Mouse (Mus musculus) forebrain, embryonic 14.5 days (tissue): ENCODE results near the gene Hsd17b12. TPM values are rescaled to one million over a fixed set of nuclear protein-coding genes. Genes with fewer than 3 reads are reported as not detected.

Experiments used
- ATAC-seq: fragments of 200-750 bp; cut with Nextera tagmentation; 2 replicates; pipeline ENCODE4 v1.8.0; 2017; ENCODE audit warnings: mild to moderate bottlenecking, moderate library complexity
- DNase-seq: peaks from one replicate; pipeline ENCODE4 v3.0.0-alpha.2; 2015; ENCODE audit warnings: low spot score
- H3K27ac ChIP-seq: fragments of 300-500 bp; sonication (generic); 2 replicates; pipeline ENCODE4 v1.5.1; 2014; ENCODE audit warnings: low read depth, mild to moderate bottlenecking, control low read depth, low read length, moderate library complexity
- H3K27me3 ChIP-seq: fragments of 300-500 bp; sonication (generic); replicated peaks from 2 replicates; pipeline ENCODE4 v1.6.1; 2014; ENCODE audit warnings: low read length, control low read depth, mixed read lengths; ENCODE audit not compliant: control insufficient read depth, insufficient read depth
- H3K36me3 ChIP-seq: fragments of 300-500 bp; sonication (generic); 2 replicates; pipeline ENCODE4 v1.6.1; 2014; ENCODE audit warnings: low read length, control low read depth; ENCODE audit not compliant: control insufficient read depth, insufficient read depth
- H3K4me1 ChIP-seq: fragments of 300-500 bp; sonication (generic); 2 replicates; pipeline ENCODE4 v1.6.1; 2014; ENCODE audit warnings: antibody characterized with exemption, low read length, control low read depth; ENCODE audit not compliant: control insufficient read depth, insufficient read depth
- H3K4me2 ChIP-seq: fragments of 300-500 bp; sonication (generic); 2 replicates; pipeline ENCODE4 v1.6.1; 2014; ENCODE audit warnings: mild to moderate bottlenecking, control low read depth, low read length
- H3K4me3 ChIP-seq: fragments of 300-500 bp; sonication (generic); 2 replicates; pipeline ENCODE4 v1.5.1; 2014; ENCODE audit warnings: low read depth, low read length, control low read depth
- H3K9ac ChIP-seq: fragments of 300-500 bp; sonication (generic); 2 replicates; pipeline ENCODE4 v1.6.1; 2014; ENCODE audit warnings: mild to moderate bottlenecking, low read length, control low read depth, moderate library complexity
- H3K9me3 ChIP-seq: fragments of 300-500 bp; sonication (generic); replicated peaks from 2 replicates; pipeline ENCODE4 v1.6.1; 2016; ENCODE audit warnings: low read length, control low read depth, mixed read lengths; ENCODE audit not compliant: control insufficient read depth
- WGBS: fragments of 180-500 bp; shearing (Covaris S2); extraction: QIAGEN DNeasy Blood & Tissue Kit; methylation state at CpG from one replicate; pipeline ENCODE4 v1.1.7; 2014; 5-methylcytosine and 5-hydroxymethylcytosine counted together
- polyA plus RNA-seq: library from polyadenylated mRNA; unstranded; fragments of >200 nt; fragmentation: Nextera tagmentation; extraction: Ambion mirVana; gene quantifications from 2 replicates; pipeline ENCODE4 v1.2.1, GENCODE M21; 2014

Hsd17b12 gene
- polyA plus RNA-seq, 1 experiment from 2014 or later = 143 TPM

DNA sequence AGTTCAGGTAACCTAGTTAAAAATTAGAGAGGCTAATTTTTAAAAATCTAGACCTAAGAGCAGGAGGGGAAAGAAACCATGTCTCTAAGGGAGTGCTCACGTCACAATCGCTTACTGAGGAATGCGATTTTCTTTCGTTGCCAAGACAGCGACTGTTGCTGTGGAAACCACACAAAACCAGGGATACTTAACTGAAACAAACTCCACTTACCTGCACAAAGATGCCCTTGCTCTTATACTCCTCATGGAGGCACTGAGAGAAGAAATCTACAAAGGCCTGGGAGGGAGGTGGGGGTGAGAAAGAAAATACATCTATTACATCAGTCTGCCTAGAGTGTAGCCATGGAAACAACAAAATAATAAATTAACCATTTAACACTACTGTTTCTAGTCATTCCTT, 114.1 kb downstream of the Hsd17b12 start:
- Histone ChIP-seq H3K4me2 (no peak overlapping the region; the same call in 1 of the 2 replicates), H3K9me3 (no peaks in the 10 kb centered on the region), H3K4me3 (no peak overlapping the region), H3K36me3 (no peaks in the 10 kb centered on the region), H3K4me1 (peaks cover 19% of the 10 kb centered on the region), H3K27ac (no peak overlapping the region), H3K9ac (no peak overlapping the region), H3K27me3 (no peaks in the 10 kb centered on the region)
- WGBS = 15% methylated on average over 5 of the region's 5 CpGs
- peak; percentile 87 for ATAC-seq
- DNase-seq = peak; percentile 85

DNA sequence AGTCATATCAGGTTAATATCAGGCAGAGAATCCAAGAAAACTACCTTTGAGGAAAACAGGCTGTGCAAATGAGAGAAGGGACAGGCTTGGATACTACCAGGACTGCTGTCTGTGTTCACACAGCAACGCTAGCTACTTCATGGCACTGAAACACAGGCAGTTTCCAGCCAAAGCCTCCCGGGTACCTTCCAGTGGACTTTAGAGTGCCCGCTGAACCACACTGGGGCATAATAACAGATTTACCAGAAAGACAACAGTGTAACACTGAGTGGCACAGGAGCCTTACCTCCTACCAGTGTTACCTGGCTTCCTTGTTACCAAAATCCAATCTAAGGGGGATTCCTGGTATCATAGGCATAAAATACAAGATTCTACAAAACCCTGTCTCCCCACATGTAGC, 115.3 kb downstream of the Hsd17b12 start:
- Histone ChIP-seq H3K27me3 (no peaks in the 10 kb centered on the region), H3K4me2 (no peak overlapping the region), H3K27ac (no peak overlapping the region; the same call in 1 of the 2 replicates), H3K9me3 (no peaks in the 10 kb centered on the region), H3K4me3 (no peak overlapping the region), H3K9ac (no peak overlapping the region), H3K4me1 (peaks cover 15% of the 10 kb centered on the region), H3K36me3 (no peaks in the 10 kb centered on the region)
- DNase-seq (no peak), ATAC-seq (no peak)
- WGBS = 93% methylated on average over 3 of the region's 3 CpGs

DNA sequence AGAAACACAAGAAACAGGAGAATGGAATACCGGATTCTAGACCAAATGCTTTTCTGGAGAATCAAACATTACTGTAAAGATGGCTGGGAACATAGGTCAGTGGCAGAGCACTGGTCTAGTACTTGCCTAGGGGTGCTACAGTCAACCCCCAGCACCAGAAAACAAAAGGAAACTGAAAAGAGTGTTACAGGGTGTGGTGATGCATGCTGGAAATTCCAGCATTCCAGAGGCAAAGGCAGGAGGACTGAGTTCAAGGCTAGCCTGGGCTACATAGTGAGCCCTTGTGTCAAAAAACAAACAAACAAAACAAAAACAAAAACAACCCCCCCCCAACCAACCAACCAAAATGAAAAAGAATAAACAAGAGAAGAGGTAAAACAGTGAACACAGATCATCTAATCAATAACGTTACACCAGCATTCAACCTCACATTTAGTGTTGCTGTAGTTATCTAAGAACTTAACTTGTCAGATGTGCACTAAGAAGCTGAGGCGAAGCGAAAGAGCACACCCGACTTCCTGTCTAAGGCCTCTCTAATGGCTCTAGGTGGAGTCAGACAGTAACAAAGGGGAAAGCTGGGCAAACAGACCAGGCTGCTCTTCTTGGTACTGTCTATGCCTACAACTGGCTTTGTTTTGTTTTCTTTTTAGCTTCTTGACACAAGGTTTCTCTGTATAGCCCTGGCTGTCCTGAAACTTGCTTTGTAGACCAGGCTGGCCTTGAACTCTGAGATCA, 117.2 kb downstream of the Hsd17b12 start:
- no peak for ATAC-seq

GRCm38 (mm10) chr2:94035428-94036331, 122.1 kb downstream of the Hsd17b12 start:
- Histone ChIP-seq H3K9ac (no peak overlapping the region), H3K9me3 (no peaks in the 10 kb centered on the region), H3K36me3 (peaks cover 23% of the 10 kb centered on the region), H3K27me3 (no peaks in the 10 kb centered on the region), H3K4me3 (no peak overlapping the region), H3K27ac (no peak overlapping the region), H3K4me1 (no peaks in the 10 kb centered on the region), H3K4me2 (no peak overlapping the region)
- ATAC-seq (peak; percentile 92), DNase-seq (peak; percentile 91)
- WGBS = 63% methylated on average over 9 of the region's 9 CpGs

More for the DNA sequence above, 117.2 kb downstream of the Hsd17b12 start:
- Histone ChIP-seq H3K27ac (no peak overlapping the region), H3K9ac (no peak overlapping the region), H3K27me3 (no peaks in the 10 kb centered on the region), H3K4me1 (peaks cover 12% of the 10 kb centered on the region), H3K4me2 (no peak overlapping the region), H3K36me3 (no peaks in the 10 kb centered on the region), H3K4me3 (no peak overlapping the region), H3K9me3 (no peaks in the 10 kb centered on the region)
- WGBS = 90% methylated on average over 5 of the region's 5 CpGs
- DNase-seq = no peak

DNA sequence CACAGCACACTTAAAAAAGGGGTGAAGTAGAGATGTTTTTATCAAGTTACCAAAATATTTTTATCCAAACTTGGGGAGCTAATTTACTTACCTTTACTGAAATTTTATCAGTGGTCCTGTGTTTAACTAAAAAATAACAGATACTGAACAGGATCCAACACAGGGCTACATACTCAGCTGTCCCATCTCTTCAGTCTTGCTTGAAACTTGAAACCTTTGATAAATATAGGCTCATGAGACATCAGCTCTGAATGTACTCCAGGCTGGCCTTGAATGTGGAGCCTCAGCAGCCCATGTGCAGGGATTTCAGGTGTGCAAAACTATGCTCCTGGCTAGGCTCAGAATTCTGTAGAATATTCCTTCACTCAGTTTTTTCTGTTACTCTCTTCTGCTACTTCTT, 127.2 kb downstream of the Hsd17b12 start:
- DNase-seq (no peak), ATAC-seq (no peak)
- Histone ChIP-seq H3K4me3 (no peak overlapping the region), H3K27me3 (no peaks in the 10 kb centered on the region), H3K9ac (no peak overlapping the region), H3K4me2 (no peak overlapping the region), H3K27ac (no peak overlapping the region), H3K36me3 (peaks cover 25% of the 10 kb centered on the region), H3K4me1 (no peaks in the 10 kb centered on the region), H3K9me3 (no peaks in the 10 kb centered on the region)

- no peak for ATAC-seq
- no peak overlapping the region for H3K27ac ChIP-seq
- no peaks in the 10 kb centered on the region for H3K4me1 ChIP-seq
- no peak overlapping the region for H3K4me2 ChIP-seq
- WGBS = 62% methylated on average over 6 of the region's 6 CpGs
- no peak for DNase-seq
- no peaks in the 10 kb centered on the region for H3K27me3 ChIP-seq
- H3K9ac ChIP-seq = no peak overlapping the region
- H3K9me3 ChIP-seq = no peaks in the 10 kb centered on the region
- H3K4me3 ChIP-seq = no peak overlapping the region
- H3K36me3 ChIP-seq = no peaks in the 10 kb centered on the region
Measured at GRCm38 (mm10) chr2:94024637-94025036, 133.1 kb downstream of the Hsd17b12 start.

DNA sequence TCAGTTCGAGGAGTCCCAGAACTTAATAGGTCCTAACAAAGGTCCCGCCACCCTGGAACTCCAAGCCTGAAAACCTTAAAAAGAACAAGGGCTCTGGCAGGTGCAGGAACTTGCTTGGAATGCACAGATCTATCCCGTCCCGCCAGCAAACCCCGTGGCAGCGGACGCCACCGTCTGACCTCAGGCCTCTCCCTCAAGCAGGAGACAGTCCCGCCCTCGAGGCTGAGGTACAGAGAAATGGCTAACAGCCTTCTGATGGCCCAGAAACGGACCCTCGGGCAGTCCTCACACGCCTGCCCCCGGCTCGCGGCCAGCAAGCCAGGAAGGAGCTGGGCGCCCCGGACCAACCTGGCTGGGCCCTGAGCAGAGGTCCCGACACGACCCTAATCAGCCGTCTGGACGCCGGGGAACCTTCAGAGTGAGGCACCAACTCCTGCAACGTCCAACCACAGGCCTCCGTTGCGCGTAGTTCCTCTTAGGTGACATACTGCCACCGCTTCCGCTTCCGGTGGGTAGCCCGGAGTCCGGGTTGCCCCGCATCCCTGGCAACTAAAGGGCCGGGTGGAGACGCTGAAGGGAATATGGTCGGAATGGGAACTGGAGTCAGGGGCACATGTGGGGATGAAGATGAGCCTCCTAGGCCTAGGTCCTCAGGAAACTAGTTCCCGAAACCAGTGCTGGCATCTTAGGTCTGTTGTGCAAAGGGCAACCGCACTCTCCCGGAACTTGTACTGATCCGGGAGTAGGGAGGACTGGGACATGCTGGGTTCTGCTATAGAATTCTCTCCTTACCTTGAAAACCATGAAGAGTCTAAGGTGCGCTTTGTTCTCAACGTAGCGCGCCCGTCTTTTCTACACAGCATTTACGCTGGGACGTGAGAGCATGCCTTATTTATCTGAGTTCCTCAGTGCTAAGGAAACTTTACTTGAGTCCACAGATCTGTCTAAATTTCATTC, 147.2 kb downstream of the Hsd17b12 start, which contains the start of gene Alkbh3:
TSS of gene Alkbh3 (minus strand) at position 473 of the 957 bp plus-strand sequence.
- ATAC-seq (peak; percentile 100), DNase-seq (peak; percentile 97)
- Histone ChIP-seq H3K9me3 (peaks cover 4% of the 10 kb centered on the region; the same call in 1 of the 2 replicates), H3K9ac (peak within 1 kb of the TSS; percentile 85), H3K4me2 (peak within 1 kb of the TSS; percentile 69), H3K4me1 (peaks cover 10% of the 10 kb centered on the region), H3K27me3 (no peaks in the 10 kb centered on the region; the same call in 1 of the 2 replicates), H3K27ac (no peak within 1 kb of the TSS), H3K36me3 (peaks cover 27% of the 10 kb centered on the region), H3K4me3 (peak within 1 kb of the TSS; percentile 82)
- WGBS = 6% methylated on average over 47 of the region's 47 CpGs

- Histone ChIP-seq H3K4me3 (no peak overlapping the region), H3K36me3 (peaks cover 82% of the 10 kb centered on the region), H3K4me2 (no peak overlapping the region), H3K9ac (no peak overlapping the region), H3K4me1 (no peaks in the 10 kb centered on the region), H3K27me3 (no peaks in the 10 kb centered on the region), H3K9me3 (no peaks in the 10 kb centered on the region), H3K27ac (no peak overlapping the region)
- DNase-seq (peak; percentile 94), ATAC-seq (peak; percentile 93)
- 1% methylated on average over 2 of the region's 2 CpGs for WGBS
Measured at GRCm38 (mm10) chr2:94002331-94002730, 155.4 kb downstream of the Hsd17b12 start.
